Mouse (Mus musculus) liver, adult 2 months (tissue): ENCODE results near the gene Hsd17b10. TPM values are rescaled to one million over a fixed set of nuclear protein-coding genes. Genes with fewer than 3 reads are reported as not detected.
A peak's percentile ranks its signal among the peaks of the same experiment; 100 is the strongest.

Experiments used
- DNase-seq: peaks from one replicate; pipeline ENCODE4 v3.0.0-alpha.2; 2011; ENCODE audit warnings: low read depth, low spot score; ENCODE audit errors: extremely low read depth
- H3K27ac ChIP-seq: fragments of 200-500 bp; replicated peaks from 2 replicates; pipeline ENCODE4 v1.5.1; 2012; ENCODE audit warnings: low read depth, mild to moderate bottlenecking, control low read depth, inconsistent platforms, low read length; ENCODE audit not compliant: insufficient read depth
- H3K27me3 ChIP-seq: fragments of 200-500 bp; 2 replicates; pipeline ENCODE4 v1.6.1; 2012; ENCODE audit warnings: mild to moderate bottlenecking, moderate library complexity, low read length, inconsistent platforms; ENCODE audit not compliant: control insufficient read depth, insufficient read depth
- H3K36me3 ChIP-seq: fragments of 200-500 bp; 2 replicates; pipeline ENCODE4 v1.6.1; 2012; ENCODE audit warnings: low read length, inconsistent platforms; ENCODE audit not compliant: control insufficient read depth, insufficient read depth
- H3K4me1 ChIP-seq: fragments of 200-500 bp; 2 replicates; pipeline ENCODE4 v1.6.1; 2011; ENCODE audit warnings: low read length; ENCODE audit not compliant: control insufficient read depth, insufficient read depth
- H3K4me3 ChIP-seq: fragments of 200-500 bp; 2 replicates; pipeline ENCODE4 v1.5.1; 2011; ENCODE audit warnings: low read depth, mild to moderate bottlenecking, control low read depth, low read length, moderate library complexity; ENCODE audit not compliant: insufficient read depth
- H3K79me2 ChIP-seq: fragments of 200-500 bp; 2 replicates; pipeline ENCODE4 v1.6.1; 2012; ENCODE audit warnings: inconsistent platforms, mild to moderate bottlenecking, low read length, moderate library complexity; ENCODE audit not compliant: control insufficient read depth, insufficient read depth
- H3K9ac ChIP-seq: fragments of 200-500 bp; 2 replicates; pipeline ENCODE4 v1.6.1; 2012; ENCODE audit warnings: low read depth, mild to moderate bottlenecking, control low read depth, inconsistent platforms, low read length
- CTCF ChIP-seq: fragments of 200-500 bp; IDR thresholded peaks from 2 replicates; pipeline ENCODE4 v1.5.1; 2011; ENCODE audit warnings: low read depth, low read length, control low read depth
- POLR2A ChIP-seq: fragments of 200-500 bp; IDR thresholded peaks from 2 replicates; pipeline ENCODE4 v1.6.1; 2011; ENCODE audit warnings: low read length, control low read depth; ENCODE audit not compliant: insufficient read depth; ENCODE audit errors: extremely low read depth
- WGBS: fragments of 180-500 bp; shearing (Covaris S2); methylation state at CpG from one replicate; pipeline ENCODE4 v1.1.7; 2018; 5-methylcytosine and 5-hydroxymethylcytosine counted together
- polyA plus RNA-seq: library from polyadenylated mRNA; depleted of rRNA; stranded (reverse); fragments of >200 nt; gene quantifications from 2 replicates; pipeline ENCODE4 v1.2.3, GENCODE M21; 2012; rRNA removed
- total RNA-seq: library from RNA; depleted of rRNA; stranded (reverse); fragments of >200 nt; gene quantifications from 2 replicates; pipeline ENCODE4 v1.2.3, GENCODE M21; 2014; rRNA removed

The Hsd17b10 gene
- total RNA-seq (205 and 230 TPM in 2 replicates), polyA plus RNA-seq (118 and 151 TPM in 2 replicates)

GRCm38 (mm10) chrX:152001737-152002710 lies at the start of gene Hsd17b10:
Gene Hsd17b10 (plus strand): TSS chrX:152001845.
- under 1% methylated on average over 38 of the region's 41 CpGs for WGBS

GRCm38 (mm10) chrX:151999006-151999710 lies 2.5 kb upstream of the Hsd17b10 start:
- H3K9ac ChIP-seq = no peak overlapping the region
- peak overlapping the region; percentile 48 for H3K27ac ChIP-seq
- TF ChIP-seq POLR2A (no peak), CTCF (no peak)
- 30% methylated on average over 4 of the region's 4 CpGs for WGBS
- no peak overlapping the region for H3K4me3 ChIP-seq
- H3K27me3 ChIP-seq = no peaks in the 10 kb centered on the region
- H3K79me2 ChIP-seq = no peaks in the 10 kb centered on the region
- H3K36me3 ChIP-seq = peaks cover 7% of the 10 kb centered on the region; the same call in 1 of the 2 replicates
- DNase-seq = peak; percentile 84
- peaks cover 9% of the 10 kb centered on the region for H3K4me1 ChIP-seq

More at GRCm38 (mm10) chrX:152001737-152002710, at the start of gene Hsd17b10:
- Histone ChIP-seq H3K27me3 (no peaks in the 10 kb centered on the region), H3K9ac (peak within 1 kb of the TSS; percentile 81), H3K79me2 (no peaks in the 10 kb centered on the region), H3K36me3 (peaks cover 15% of the 10 kb centered on the region; the same call in 1 of the 2 replicates), H3K27ac (peak within 1 kb of the TSS; percentile 93), H3K4me3 (peak within 1 kb of the TSS; percentile 59), H3K4me1 (peaks cover 9% of the 10 kb centered on the region)
- no peak for TF ChIP-seq CTCF
- TF ChIP-seq POLR2A = peak; percentile 87; the same call in 1 of the 2 replicates
- peak; percentile 82 for DNase-seq

GRCm38 (mm10) chrX:152001182-152001684 lies 412 bp upstream of the Hsd17b10 start:
- Histone ChIP-seq H3K27me3 (no peaks in the 10 kb centered on the region), H3K9ac (no peak overlapping the region; the same call in 1 of the 2 replicates), H3K27ac (peak overlapping the region; percentile 59), H3K4me1 (peaks cover 9% of the 10 kb centered on the region), H3K4me3 (peak overlapping the region; percentile 5; the same call in 1 of the 2 replicates), H3K79me2 (no peaks in the 10 kb centered on the region), H3K36me3 (peaks cover 12% of the 10 kb centered on the region; the same call in 1 of the 2 replicates)
- WGBS = 4% methylated on average over 9 of the region's 9 CpGs
- TF ChIP-seq POLR2A = no peak
- no peak for TF ChIP-seq CTCF
- peak; percentile 76 for DNase-seq

- no peaks in the 10 kb centered on the region for H3K79me2 ChIP-seq
- H3K27ac ChIP-seq = no peak overlapping the region
- peak; percentile 9 for DNase-seq
- H3K27me3 ChIP-seq = no peaks in the 10 kb centered on the region
- H3K4me1 ChIP-seq = peaks cover 9% of the 10 kb centered on the region
- 17% methylated on average over 2 of the region's 2 CpGs for WGBS
- no peak overlapping the region for H3K9ac ChIP-seq
- H3K36me3 ChIP-seq = peaks cover 15% of the 10 kb centered on the region; the same call in 1 of the 2 replicates
- TF ChIP-seq POLR2A (no peak), CTCF (no peak)
- peak overlapping the region; percentile 14; the same call in 1 of the 2 replicates for H3K4me3 ChIP-seq
Measured at GRCm38 (mm10) chrX:152002865-152003264, 1.2 kb downstream of the Hsd17b10 start.

GRCm38 (mm10) chrX:152007863-152008262 lies 6.2 kb downstream of the Hsd17b10 start:
- peaks cover 15% of the 10 kb centered on the region; the same call in 1 of the 2 replicates for H3K36me3 ChIP-seq
- H3K4me1 ChIP-seq = peaks cover under 1% of the 10 kb centered on the region; the same call in 1 of the 2 replicates
- no peak overlapping the region for H3K27ac ChIP-seq
- TF ChIP-seq CTCF (no peak), POLR2A (no peak)
- 94% methylated on average over 1 of the region's 1 CpGs for WGBS
- no peak for DNase-seq
- H3K9ac ChIP-seq = no peak overlapping the region
- no peaks in the 10 kb centered on the region for H3K79me2 ChIP-seq
- no peaks in the 10 kb centered on the region for H3K27me3 ChIP-seq
- no peak overlapping the region for H3K4me3 ChIP-seq
